Comparison of ENCODE assay signal across 11 mouse cellular contexts in the genomic region with DNA sequence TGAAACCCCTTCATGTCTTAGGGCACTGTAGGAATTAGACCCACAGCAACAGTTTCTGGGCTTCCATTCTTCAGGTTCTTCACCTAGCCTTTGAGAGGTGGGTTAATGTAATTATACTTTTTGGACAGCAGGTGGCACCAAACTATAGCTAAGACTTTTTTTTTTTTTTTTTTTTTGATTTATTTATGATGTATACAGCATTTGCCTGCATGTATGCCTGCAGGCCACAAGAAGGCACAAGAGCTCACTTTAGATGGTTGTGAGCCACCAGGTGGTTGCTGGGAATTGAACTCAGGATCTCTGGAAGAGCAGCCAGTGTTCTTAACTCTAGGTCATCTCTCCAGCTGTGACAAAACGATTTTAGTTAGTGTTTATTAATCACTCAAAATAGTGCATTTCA. TPM values are rescaled to one million over a fixed set of nuclear protein-coding genes. Genes with fewer than 3 reads are reported as not detected.
DNase-seq lines count a peak whose midpoint lies in the region; ATAC-seq and TF ChIP-seq lines count a peak whose summit lies in the region.
"Had no signal": no experiment of that assay in that cellular context is flagged by ENCODE, and none has a peak within 500 bp of the region (broad histone marks: within the 10 kb centered on the region; RNA-seq: fewer than 3 reads in every experiment).

No protein-coding gene starts in this region.

- no peak for TF ChIP-seq POLR2A in kidney, adult 2 months (IDR thresholded peaks at IDR 0.05; ENCODE audit: low read depth, low read length)

- H3K27ac ChIP-seq in kidney, adult 2 months (ENCODE audit: insufficient read depth, low read depth, low read length): no peak overlapping the region
- H3K27ac ChIP-seq: stomach, embryonic 15.5 days had no signal

- TF ChIP-seq CTCF in kidney, adult 2 months (conservative IDR thresholded peaks at IDR 0.05; ENCODE audit: insufficient read depth, insufficient read length, low read depth, low read length): no peak; the same call in 1 of the 2 replicates

- H3K4me3 ChIP-seq in kidney, adult 2 months (ENCODE audit: insufficient read depth, low read depth, low read length): no peak overlapping the region
- H3K4me3 ChIP-seq: stomach, embryonic 15.5 days had no signal

- peaks cover 2% of the 10 kb centered on the region; the same call in 1 of the 2 replicates for H3K4me1 ChIP-seq in kidney, adult 2 months (ENCODE audit: control insufficient read depth, insufficient read depth, low read length)

- whole genome bisulfite sequencing in kidney, adult 2 months: 90% methylated on average over 1 of the region's 1 CpGs

- peak; percentile 52 for ATAC-seq in granulocyte monocyte progenitor cell, adult 5-6 weeks (replicated peaks; ENCODE audit: poor library complexity, severe bottlenecking)

- H3K27me3 ChIP-seq in kidney, adult 2 months (replicated peaks; ENCODE audit: control insufficient read depth, insufficient read depth, low read length): no peaks in the 10 kb centered on the region
- H3K27me3 ChIP-seq: stomach, embryonic 15.5 days had no signal

- H3K36me3 ChIP-seq in kidney, adult 2 months (ENCODE audit: control insufficient read depth, insufficient read depth, low read length): no peaks in the 10 kb centered on the region
- H3K36me3 ChIP-seq: stomach, embryonic 15.5 days had no signal

- peak; percentile 14 for DNase-seq in kidney, adult 2 months
- DNase-seq in kidney, adult 11 months: no peak
- DNase-seq in A20 (ENCODE audit: low read depth, low spot score) (peak; percentile 60), MN1 (ENCODE audit: low spot score) (peak; percentile 32)
- DNase-seq in testis, postnatal 14 days (ENCODE audit: low spot score): no peak
- no peak for DNase-seq in urinary bladder, postnatal 25 days (ENCODE audit: low spot score)
- no peak for DNase-seq in ovary, postnatal 36 days (ENCODE audit: low spot score)
- DNase-seq: cerebellum, adult 18-20 months had no signal

RNA-seq across cellular contexts. Expression of gene Krt25, which starts 11.9 kb away (rescaled TPM):
- 0.03 TPM in 1 of 2 replicates, not detected in the other for polyA plus RNA-seq in kidney, adult 2 months (2012; rRNA removed)
- total RNA-seq in granulocyte monocyte progenitor cell, adult 5-6 weeks (2014; fragmentation: Nextera tagmentation): not detected in 2 replicates
- total RNA-seq in granulocyte monocyte progenitor cell, adult 5-6 weeks (2017): not detected in 2 replicates
- total RNA-seq: heart, postnatal 14 days had no signal

RNA-seq across cellular contexts. Expression of gene Krt24, which starts 25.8 kb away (rescaled TPM):
- polyA plus RNA-seq in kidney, adult 2 months (2012; rRNA removed): not detected in 2 replicates
- total RNA-seq in granulocyte monocyte progenitor cell, adult 5-6 weeks (2014; fragmentation: Nextera tagmentation): not detected in 2 replicates
- not detected in 2 replicates for total RNA-seq in granulocyte monocyte progenitor cell, adult 5-6 weeks (2017)
- total RNA-seq: heart, postnatal 14 days had no signal
- polyA plus RNA-seq: stomach, embryonic 15.5 days had no signal

RNA-seq across cellular contexts. Expression of gene Krt26, which starts 26.9 kb away (rescaled TPM):
- not detected in 2 replicates for polyA plus RNA-seq in kidney, adult 2 months (2012; rRNA removed)
- not detected in 2 replicates for total RNA-seq in granulocyte monocyte progenitor cell, adult 5-6 weeks (2014; fragmentation: Nextera tagmentation)
- not detected in 2 replicates for total RNA-seq in granulocyte monocyte progenitor cell, adult 5-6 weeks (2017)
- total RNA-seq: heart, postnatal 14 days had no signal

RNA-seq across cellular contexts. Expression of gene Krt27, which starts 40.0 kb away (rescaled TPM):
- polyA plus RNA-seq in kidney, adult 2 months (2012; rRNA removed): not detected in 2 replicates
- not detected in 2 replicates for total RNA-seq in granulocyte monocyte progenitor cell, adult 5-6 weeks (2014; fragmentation: Nextera tagmentation)
- total RNA-seq in granulocyte monocyte progenitor cell, adult 5-6 weeks (2017): not detected in 2 replicates
- total RNA-seq: heart, postnatal 14 days had no signal
- polyA plus RNA-seq: stomach, embryonic 15.5 days had no signal

Comparison
In these comparisons a context has a peak if more than half of its experiments do, and no peak if none do; other contexts are left out.
1. DNase-seq: peak in kidney, adult 2 months (single experiment), A20 (single experiment) and MN1 (single experiment); none in kidney, adult 11 months (single experiment), testis, postnatal 14 days (single experiment), urinary bladder, postnatal 25 days (single experiment) and ovary, postnatal 36 days (single experiment).